Mouse (Mus musculus) embryonic fibroblast, embryonic 13.5 days (primary cell): ENCODE data around the gene Fam3a.

Experiments
- CTCF ChIP-seq: IDR thresholded peaks from 2 replicates; pipeline ENCODE4 v1.5.1; 2011; ENCODE audit warnings: mild to moderate bottlenecking, control low read depth, low read length, moderate library complexity, borderline replicate concordance; ENCODE audit not compliant: insufficient read depth
- POLR2A ChIP-seq: IDR thresholded peaks from 2 replicates; pipeline ENCODE4 v1.6.1; 2011; ENCODE audit warnings: low read depth, mild to moderate bottlenecking, control low read depth, low read length, moderate library complexity

DNA sequence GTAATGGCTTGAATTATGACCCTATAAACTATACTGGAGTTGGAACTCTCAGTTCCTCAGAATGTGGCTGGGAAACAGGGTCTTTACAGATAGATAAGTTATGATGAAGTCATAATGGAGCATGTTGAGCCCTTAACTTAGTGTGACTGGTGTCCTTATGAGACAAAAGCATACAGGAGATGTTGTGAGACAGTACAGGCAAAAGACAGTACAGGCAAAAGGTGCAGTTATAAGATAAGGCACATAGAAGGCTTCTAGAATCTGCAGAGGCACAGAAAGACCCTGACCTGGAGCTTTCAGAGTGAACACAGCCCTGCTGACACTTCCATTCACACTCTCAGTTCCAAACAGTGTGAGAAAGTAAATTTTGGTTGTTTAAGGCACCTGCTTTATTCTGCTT, 4.9 kb downstream of the Fam3a start:
- TF ChIP-seq CTCF (no peak), POLR2A (no peak)
